Mouse (Mus musculus): ENCODE measurements around the gene Ufsp1.

Ufsp1 gene

DNA sequence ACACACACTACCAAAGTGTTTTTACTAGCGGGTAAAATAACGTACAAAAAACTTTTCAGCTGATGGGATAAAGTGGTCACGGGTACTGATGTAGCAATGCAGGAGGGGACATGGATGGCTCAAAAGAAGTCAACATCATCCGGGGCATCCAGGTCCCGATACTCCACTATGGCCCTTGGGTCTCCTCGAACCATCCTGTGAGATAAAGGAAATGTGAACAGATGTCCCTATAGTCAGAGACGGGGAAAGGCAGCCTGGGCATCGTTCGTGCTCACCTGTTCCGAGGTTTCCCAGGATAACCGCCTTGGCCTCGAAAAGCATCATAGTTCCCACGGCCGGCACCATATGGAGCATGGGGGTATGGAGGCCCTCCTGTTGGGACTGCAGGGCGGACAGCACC lies 1.3 kb downstream of the Ufsp1 start:
- DNase-seq (ENCODE audit: low spot score in 2 of 2) = no peak

DNA sequence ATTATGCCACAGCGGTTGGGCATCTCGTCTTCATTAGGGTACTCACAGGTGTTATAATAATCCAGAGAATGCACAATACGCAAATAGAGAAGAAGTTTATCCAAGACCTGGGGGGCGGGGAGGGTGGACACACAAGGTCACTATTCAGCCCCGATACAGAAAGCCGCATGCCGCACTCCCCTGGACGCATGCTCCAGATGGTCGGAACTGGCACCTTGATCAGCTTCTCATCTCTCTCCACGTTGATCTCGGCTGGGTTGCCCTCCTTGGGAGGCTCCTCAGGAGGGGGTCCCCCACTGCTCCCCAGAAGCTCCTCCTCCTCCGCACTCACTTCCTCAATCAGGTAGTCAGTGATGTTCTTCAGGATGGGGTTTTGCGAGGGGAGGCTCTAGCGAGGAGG lies 2.7 kb downstream of the Ufsp1 start:
- DNase-seq (ENCODE audit: low spot score in 2 of 2) = no peak

DNA sequence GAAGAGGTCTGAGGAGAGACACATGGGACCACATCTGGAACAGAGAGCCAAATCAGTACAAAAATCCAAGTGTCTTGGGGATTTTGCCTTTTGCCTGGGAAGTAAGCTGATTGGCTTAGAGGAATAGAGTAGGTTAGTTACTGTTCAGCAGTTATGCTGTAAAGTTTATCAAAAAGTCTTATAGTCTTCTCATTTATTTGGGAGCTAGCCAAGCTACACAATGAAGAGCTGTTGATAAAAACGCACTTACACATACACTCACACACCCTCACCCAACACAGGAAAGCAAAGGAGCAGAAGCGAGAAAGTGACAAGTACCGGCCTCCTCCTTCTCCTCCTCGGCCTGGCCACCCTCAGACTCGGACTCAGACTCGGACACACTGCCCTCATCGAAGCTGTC lies 4.8 kb downstream of the Ufsp1 start:
- no peak for DNase-seq (ENCODE audit: low spot score in 2 of 2)

DNA sequence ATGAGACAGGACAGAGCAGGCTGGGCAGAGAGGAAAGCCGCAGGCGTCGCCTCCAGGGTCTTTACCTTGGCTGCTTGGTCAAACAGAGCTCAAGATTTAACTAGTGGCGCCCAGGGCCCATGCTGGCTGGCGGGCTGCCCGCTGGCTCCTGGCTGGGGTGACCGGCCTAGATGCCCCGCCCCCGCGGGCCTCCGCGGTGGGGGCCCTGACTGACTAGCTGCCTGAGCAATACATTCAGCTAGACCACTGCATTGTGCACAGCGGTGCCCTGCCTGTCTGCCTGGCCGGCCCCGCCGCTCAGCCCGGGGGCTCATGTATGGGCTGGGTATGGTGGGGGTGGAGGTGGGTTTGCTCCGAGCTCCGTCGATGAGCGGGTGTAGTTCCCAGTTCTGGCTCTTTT lies 6.8 kb downstream of the Ufsp1 start:
- DNase-seq (ENCODE audit: low spot score in 2 of 2) = no peak

DNA sequence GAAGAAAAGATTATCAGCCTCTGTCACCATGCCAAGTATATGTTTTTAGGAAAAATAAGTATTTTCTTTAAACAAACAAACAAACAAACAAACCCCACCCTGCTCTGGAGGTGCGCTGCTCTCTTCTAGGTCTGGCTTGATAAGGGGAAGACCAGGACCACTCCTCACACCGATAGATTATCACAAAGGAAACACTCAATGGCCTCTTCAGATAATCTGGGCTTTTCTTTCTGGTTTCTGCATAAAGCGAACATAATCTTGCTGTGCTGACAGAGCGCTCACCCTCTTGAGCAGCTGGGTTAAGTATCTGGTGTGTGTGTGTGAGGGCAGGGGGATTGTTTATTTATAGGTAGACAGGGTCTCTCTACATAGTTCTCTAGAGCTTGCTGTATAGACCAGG lies 9.2 kb downstream of the Ufsp1 start:
- no peak for DNase-seq (ENCODE audit: low spot score in 2 of 2)

DNA sequence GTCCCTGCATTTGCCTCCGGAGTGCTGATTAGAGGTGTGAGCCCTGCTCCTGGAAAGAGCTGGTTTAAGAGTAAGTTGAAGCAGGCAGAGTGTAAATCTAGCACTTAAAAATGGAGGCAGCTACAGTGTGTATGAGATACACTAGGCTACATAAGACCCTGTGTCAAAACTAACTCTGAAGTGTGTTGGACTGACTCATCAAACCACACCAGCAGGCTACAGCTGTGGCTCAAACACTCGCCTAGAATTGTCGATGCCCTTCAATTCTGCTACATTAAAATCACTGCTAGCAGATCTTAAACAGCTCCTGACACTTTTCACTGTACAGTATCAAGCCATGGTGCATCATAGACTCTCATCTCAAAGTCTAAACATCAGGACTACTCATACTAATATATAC lies 9.7 kb downstream of the Ufsp1 start:
- DNase-seq (ENCODE audit: low spot score in 2 of 2) = no peak

DNA sequence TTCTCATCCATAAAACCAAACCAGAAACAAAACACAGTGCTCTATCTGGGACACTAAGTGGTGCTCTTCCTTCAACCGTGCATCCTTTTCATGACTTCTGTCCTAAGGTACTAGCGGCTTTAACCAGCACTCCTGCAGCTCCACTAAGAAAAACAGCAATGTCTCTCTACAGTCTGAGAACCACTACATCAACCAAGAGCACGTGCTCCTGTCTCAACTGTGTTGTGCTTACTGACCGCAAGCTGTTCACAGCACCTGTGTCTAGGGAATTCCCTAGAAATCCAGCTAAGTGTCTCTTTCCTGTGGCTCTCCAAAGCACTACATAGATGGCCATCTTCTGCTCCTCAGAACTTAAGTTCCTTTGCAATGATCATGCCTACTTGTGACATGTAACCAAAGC lies 10.4 kb downstream of the Ufsp1 start:
- no peak for DNase-seq (ENCODE audit: low spot score in 2 of 2)

DNA sequence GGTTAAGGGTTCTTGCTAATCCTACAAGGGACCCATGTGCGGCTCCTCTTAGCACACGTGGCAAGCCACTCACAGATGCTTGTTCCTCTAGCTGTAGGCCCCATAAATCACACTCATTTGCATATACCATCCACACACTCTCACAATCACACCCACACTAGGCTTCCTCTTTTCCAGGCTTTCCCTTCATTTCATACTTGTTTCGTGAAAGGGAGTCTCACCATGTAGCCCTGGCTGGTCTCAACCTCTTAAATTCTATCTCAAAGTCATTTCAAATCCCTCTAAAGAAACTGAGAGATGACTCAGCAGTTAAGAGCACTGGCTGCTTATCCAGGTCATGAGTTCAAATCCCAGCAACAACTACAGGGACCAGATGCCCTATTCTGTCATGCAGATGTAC lies 11.4 kb downstream of the Ufsp1 start:
- no peak for DNase-seq (ENCODE audit: low spot score in 2 of 2)

DNA sequence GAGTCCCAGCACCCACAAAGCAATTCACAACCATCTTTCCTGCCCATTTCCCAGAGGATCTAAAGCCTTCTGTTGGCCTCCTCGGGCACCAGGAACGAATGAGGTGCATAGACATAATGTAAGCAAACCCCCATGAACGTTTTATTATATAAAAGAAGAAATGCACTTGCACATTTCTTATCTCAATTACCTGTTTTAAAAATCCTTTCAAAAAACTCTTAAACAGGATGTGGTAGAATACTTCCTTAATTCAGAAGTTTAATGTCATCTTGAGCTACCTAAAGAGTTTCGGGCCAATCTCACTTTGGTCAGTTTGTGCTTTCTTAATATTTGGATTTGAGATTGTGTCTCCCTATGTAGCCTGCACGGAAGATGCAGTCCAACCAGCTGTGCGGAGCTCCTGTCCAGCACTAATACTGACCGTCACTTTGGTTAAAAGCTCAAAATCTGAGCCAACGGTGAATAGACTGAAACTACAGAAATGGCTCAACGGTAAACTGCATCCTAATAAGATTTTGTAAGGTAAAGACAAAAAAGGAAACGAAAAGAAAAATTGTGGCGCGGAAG lies 12.1 kb downstream of the Ufsp1 start:
- no peak for DNase-seq (ENCODE audit: low spot score in 2 of 2)

DNA sequence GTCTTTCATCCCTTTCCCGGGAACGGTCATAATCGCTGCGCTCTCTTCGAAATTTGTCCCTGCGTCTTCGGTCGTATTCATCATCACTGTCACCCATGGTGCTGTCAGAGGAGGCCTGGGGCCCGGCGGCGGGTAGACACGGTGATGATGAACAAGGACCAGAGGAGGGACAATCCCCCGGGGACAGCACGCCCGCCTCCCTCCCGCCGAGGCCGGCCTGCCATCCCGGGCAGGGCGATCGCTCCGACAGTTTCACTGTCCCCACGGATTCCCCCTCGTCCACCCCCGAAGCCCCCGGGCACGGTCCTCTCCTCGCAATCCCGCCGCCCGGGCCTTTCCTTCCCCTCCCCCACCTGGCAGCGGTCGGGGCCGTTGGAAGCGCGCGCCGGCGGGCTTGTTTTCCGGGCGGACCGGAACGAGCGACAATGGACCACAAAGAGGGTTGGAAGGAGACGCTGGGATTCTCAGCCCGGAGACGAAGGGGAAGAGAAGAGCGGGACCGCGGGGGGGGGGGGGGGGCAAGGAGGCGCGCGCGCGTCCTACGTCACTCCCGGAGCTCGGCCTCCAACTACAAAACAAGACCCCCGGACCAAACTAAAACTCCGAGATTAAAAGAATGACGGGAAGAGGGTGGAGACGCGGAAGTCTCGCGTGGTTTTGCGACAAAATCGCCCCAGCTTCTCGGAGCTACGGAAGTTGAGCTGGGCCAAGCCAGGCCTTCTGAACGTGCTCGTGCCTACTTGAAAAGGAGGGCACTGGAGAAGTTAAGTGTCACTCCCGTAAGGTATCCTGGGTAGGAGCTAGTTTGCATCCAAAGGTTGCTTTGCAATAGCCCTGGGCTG lies 12.9 kb downstream of the Ufsp1 start, which contains the start of gene Srrt:
Gene Srrt (minus strand): TSS at position 604 of the 842 bp plus-strand sequence.
- DNase-seq (ENCODE audit: low spot score in 2 of 2) = peak; percentile 90 to 92

DNA sequence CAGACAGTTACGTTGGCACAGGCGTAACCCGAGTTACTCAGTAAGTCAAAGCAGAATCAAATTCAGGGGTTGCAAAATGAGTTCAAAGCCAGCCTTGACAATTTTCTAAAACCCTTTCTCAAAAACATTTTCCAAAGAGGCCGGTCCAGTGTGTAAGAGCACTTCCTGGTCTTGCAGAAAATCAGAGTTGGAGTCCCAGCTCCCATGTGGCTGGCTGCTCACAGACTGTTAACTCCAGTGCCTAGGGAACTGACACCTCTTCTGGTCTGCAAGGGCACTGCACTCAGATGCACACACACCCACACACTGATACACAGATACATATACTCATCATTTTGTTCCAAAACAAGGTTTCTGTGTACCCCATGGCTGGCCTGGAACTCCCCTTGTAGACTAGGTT lies 13.9 kb downstream of the Ufsp1 start:
- DNase-seq (ENCODE audit: low spot score in 2 of 2) = no peak

DNA sequence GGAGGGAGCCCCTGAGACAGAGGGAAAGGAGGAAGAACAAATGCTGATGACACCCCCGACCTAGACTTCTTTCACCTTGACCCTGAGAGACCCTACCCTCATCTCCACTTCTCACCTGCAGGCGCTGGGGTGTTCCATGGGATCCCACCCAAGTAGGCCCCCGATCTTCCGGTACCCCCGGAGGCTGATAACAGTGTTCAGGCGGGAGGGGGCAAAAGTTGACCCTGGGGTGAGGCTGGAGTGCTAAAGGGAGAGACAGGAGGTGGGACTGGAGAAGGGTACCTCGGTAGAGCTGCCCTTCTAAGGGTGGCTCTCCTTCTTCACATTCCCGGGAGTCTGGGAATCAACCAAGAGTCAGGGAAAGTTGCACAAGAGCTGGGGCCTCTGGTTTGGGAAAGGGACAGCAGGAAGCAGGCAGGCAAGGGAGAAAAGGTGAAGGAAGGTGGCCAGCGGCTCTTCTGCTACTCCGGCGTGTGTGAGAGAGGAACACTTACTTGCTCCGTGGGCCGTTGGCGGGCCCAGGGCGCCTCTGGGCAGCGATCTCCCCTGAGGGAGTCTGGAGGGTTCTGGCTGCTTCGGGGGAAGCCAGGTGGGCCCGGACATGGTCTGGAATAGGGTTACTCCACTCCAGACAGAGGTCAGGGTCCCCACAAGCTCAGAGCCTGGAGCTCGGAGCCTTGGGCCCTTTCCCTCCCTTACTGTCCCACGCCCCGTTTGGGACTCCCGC lies 19.2 kb downstream of the Ufsp1 start:
- DNase-seq (ENCODE audit: low spot score in 2 of 2) = no peak

DNA sequence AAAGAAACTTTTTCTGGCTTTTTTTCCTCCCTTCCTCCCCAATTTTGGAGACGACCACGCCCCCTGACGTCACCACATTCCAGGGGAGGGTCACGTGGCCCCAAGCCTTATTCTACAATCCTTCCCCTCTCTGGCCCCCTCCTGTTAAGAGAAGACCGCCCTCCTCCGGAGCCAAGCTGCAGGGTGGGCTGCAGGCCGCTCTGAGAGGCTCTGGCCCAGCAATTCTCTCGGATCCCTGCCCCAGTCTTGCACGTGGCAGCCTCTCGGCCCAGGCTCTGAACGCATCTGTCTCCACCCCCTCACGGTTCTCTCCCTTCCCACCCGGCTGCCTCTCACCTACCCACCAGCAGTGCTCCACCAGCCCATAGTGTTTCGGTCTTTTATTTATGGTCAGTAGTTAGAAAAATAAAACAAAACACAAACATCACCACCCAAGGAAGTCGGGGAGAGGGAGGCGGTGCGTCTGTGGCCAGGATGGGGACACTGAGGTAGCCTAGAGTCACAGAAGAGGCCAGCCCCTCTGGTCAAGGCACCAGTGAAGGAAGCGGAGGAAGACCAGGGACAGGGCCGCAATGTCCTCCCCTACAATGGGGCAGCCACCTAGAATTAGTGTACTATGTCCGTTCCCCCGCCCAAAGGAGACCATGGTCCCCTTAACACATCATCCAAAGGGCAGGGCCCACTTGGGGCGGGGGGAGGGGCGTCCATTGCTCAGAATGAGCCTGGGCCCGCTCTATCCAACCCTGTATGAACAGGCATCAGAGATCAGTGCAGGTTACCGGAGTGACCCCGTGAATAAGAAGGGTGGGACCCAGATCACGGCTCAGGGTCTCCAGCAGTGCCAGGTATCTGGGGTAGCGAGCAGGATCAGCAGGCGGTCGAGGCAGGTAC lies 20.0 kb downstream of the Ufsp1 start, which contains the start of gene Trip6:
Gene Trip6 (minus strand): TSS at position 212 of the 891 bp plus-strand sequence.
- DNase-seq (ENCODE audit: low spot score in 2 of 2) = peak in 1 of 2 experiments; percentile 47

DNA sequence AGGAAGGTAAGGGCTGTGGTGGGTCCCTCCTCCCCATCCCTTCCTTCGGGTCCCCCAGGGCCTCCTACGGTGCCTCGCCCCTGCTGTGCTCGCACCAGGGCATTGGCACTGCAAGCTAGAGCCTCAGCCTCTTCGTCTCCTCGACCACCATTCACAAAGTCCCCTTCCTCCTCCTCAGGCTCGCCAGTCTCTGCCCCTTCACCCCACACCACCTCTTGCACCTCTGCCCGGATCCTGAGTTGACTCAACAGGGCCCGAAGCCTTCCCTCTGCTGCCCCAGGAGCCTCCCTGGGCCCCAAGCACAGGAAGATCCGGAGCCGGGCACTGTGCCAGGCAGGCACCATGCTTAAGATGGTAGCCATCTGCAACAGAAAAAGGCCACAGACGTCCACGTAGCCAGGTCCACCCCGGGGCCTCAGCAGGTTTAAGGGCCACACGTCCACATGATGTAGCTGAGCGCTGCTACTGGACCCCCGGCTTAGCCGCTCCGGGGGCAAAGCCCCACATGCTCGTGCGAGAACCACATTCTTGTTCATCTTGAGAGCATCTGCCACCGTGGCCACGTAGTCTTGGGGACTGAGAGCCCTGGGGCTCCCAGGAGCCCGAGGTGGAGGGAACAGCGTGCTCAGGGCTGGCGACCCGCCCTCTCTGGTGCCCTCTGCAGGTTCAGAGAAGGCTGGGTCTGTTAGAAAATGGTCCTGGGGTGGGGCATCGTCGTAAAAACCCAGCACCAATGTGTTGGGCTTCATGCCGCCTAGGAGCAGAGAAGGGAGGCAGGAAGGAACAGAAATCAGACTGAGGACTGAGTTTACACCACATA lies 20.9 kb downstream of the Ufsp1 start:
- no peak for DNase-seq (ENCODE audit: low spot score in 2 of 2)

DNA sequence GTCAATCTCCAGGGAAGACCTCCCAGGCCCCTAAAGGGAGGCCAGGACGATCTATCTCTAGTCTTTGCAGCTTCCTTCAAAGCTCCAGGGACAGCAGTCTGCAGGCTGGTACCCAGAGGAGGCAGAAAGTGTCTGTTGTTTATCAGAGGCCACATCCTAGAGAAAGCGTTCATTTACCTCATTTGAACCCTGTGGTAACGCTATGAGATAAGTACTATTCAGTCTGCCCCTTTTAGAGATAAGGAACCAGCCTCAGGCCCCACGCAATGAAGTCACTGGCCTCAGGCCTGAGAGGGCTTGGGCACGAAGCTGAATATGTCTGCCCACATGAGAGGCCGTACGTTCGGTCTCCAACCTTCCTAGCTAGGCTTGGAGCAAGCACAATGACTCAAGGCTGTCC lies 22.9 kb downstream of the Ufsp1 start:
- DNase-seq (ENCODE audit: low spot score in 2 of 2) = no peak

DNA sequence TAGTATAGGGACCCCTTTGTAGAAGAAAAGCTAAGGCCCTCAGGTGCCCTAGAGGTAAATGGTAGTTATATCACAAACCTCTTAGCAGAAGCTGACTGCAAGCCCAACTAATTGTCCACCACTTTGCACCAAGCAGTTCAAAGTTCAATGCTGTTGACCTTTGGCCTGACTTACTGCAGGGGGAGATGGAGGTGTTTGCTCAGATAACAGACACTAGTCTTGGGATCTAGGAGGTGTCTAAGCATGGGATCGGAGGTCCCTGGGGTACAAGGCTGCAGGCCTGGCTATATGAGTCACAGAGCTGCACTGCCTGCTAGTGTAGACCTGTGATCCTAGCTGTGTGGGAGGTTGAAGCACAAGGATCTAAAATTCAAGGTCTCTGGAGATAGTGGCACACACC lies 24.1 kb downstream of the Ufsp1 start:
- DNase-seq (ENCODE audit: low spot score in 2 of 2) = no peak

DNA sequence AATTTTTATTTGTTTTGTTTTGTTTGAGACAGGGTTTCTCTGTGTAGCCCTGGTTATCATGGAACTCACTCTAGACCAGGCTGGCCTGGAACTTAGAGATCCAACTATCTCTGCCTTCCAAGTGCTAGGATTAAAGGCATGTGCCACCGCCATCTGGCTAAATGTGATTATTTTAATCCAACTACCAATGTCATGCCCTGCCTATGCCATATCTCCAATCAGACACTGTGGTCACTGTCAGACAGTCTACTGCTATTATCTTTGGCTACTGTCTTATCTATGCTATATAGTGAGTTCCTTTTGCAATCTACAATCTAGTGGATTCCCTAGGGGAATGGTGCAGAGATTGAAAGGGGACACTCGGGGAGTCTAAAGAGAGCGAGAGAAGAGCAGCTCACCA lies 26.6 kb downstream of the Ufsp1 start:
- DNase-seq (ENCODE audit: low spot score in 2 of 2) = no peak

DNA sequence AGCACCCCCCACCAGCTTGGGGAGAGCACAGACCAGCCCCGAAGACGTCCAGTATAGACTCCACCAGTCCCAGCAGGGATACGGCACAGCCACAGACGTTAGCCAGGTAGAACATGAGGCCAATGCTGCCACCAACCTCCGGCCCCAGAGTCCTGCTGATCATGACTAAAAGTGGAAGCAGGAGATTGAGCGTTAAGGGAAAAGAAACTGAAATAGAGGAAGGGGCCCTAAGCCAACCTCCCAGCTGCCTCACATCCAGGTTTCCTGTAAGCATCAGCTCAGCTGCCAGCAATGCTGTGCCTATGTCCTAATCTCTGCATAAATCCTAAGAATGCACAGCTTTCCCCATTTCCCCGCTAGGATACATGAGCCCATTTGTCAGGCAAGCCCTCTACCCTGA lies 36.5 kb downstream of the Ufsp1 start:
- DNase-seq (ENCODE audit: low spot score in 2 of 2) = no peak

DNA sequence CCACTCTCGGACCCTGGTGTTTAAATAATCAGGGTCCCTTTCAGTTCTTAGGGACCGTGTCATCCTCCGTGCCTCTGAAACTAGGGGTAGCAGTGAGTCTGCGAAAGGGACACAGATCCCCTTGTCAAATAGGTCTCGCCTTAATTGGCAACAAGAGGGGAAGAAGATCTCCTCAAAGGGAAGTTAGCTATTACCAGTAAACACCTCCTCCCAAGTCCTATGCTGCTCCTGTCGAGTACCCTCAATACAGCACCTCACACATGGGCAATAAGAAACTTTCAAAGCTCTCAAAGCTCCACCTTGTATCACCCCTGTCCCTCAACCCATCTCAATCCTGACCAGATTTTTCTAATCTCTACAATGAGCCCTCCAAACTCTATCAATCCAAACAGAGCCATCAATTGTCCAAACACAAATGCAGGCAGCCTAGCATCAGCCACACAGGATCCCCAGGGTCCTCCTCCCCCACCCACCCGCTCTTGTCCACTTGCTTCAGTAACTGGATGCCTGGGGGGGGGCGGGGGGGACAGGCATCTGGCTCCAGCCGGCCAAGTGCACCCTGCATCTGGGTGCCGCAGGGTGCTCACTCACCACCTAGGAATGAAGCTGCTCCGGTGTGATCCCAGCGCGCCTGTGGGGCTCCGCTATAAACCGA lies 38.6 kb downstream of the Ufsp1 start:
- DNase-seq (ENCODE audit: low spot score in 2 of 2) = no peak

DNA sequence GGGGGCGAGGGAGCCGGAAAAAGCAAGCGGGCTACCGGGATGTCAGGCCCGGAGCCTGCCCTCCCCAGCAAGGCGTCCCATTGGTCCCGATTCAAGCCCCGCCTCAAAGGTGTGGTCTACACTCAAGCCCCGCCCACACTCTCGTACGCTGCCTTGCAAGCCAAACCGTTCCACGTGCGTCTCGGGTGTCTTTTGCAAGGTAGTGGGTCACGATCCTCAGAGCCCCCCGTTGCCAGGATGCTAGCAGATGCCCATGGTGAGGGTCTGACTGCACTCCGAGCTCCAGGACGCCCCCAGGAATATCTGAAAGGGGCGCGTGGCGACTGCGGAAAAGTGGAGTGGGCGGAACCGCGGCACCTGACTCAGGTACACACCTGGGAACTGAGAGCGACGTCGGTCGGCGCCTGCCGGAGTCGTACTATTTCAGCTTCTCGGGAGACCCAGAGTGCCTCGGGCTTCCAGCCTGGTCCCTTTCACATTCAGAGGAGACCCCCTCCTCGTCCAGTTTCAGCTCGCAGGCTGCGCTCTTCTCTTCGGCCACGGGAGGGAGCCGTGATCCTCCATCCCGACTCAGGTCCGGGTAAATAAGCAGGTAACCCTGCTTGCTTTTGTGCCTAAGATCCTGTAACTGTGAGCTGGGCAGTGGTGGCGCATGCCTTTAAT lies 39.2 kb downstream of the Ufsp1 start, which contains the start of gene Slc12a9:
Gene Slc12a9 (minus strand): TSS at position 86 of the 663 bp plus-strand sequence.
- DNase-seq (ENCODE audit: low spot score in 2 of 2) = peak; percentile 92 to 94
